Mouse (Mus musculus) limb, embryonic 15.5 days (tissue): ENCODE measurements at regions not wholly inside any gene's neighbourhood (a gene's known extent, or its start where the extent isn't known, plus 50 kb on each side); places are given as distances from the start of the nearest gene placed in this dataset.

Experiments
- ATAC-seq: fragments of 200-750 bp; cut with Nextera tagmentation; 2 replicates; pipeline ENCODE4 v1.8.0; 2017; ENCODE audit warnings: low read depth, moderate TSS enrichment; ENCODE audit not compliant: insufficient number of reproducible peaks, low FRiP score, low TSS enrichment
- H3K27ac ChIP-seq: fragments of 300-500 bp; sonication (generic); 2 replicates; pipeline ENCODE4 v1.5.1; 2015; ENCODE audit warnings: moderate library complexity, mild to moderate bottlenecking, inconsistent platforms
- H3K27me3 ChIP-seq: fragments of 300-500 bp; sonication (generic); 2 replicates; pipeline ENCODE4 v1.6.1; 2015; ENCODE audit warnings: inconsistent platforms
- H3K36me3 ChIP-seq: fragments of 300-500 bp; sonication (generic); 2 replicates; pipeline ENCODE4 v1.6.1; 2015; ENCODE audit warnings: inconsistent platforms
- H3K4me1 ChIP-seq: fragments of 300-500 bp; sonication (generic); 2 replicates; pipeline ENCODE4 v1.6.1; 2015; ENCODE audit warnings: inconsistent platforms
- H3K4me2 ChIP-seq: fragments of 300-500 bp; sonication (generic); 2 replicates; pipeline ENCODE4 v1.6.1; 2015; ENCODE audit warnings: mild to moderate bottlenecking, inconsistent platforms
- H3K4me3 ChIP-seq: fragments of 300-500 bp; sonication (generic); 2 replicates; pipeline ENCODE4 v1.5.1; 2015; ENCODE audit warnings: mild to moderate bottlenecking, inconsistent platforms
- H3K9ac ChIP-seq: fragments of 300-500 bp; sonication (generic); 2 replicates; pipeline ENCODE4 v1.6.1; 2015; ENCODE audit warnings: inconsistent platforms
- H3K9me3 ChIP-seq: fragments of 300-500 bp; sonication (generic); 2 replicates; pipeline ENCODE4 v1.6.1; 2016; ENCODE audit warnings: inconsistent platforms
- WGBS: fragments of 180-500 bp; shearing (Covaris S2); methylation state at CpG from one replicate; pipeline ENCODE4 v1.1.7; 2015; 5-methylcytosine and 5-hydroxymethylcytosine counted together

DNA sequence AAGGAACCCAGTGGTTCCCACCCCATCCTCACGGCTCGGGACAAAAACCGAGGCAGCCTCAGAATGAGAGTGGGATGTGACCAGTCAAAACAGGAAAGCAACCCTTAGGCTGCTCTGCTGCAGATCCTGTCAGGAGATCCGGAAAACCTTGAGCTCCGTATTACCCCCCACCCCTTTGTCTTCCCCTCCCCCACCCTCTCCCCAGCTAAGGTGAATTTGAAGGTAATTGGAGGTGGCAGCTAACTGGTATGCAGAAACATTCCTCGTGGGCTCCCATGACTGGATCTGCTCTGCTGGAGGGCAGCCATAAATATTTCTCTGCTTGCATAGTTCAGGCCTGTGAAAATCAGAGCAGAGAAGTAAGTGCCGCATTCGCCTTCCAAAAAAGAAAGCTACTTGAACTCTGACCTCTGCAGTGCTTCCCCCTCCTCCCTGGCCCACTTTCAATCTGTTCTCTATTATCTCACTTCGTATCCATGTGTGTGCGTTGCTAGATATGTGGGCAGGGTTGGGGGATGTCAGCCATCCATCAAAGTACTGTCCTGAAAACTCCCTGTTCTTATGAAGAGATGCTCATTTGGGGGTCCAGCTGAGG lies 82.9 kb upstream of the Spin1 start:
- 12% methylated on average over 10 of the region's 10 CpGs for WGBS
- Histone ChIP-seq H3K9me3 (no peaks in the 10 kb centered on the region), H3K36me3 (no peaks in the 10 kb centered on the region), H3K4me2 (no peak overlapping the region), H3K27me3 (no peaks in the 10 kb centered on the region), H3K9ac (no peak overlapping the region), H3K27ac (peak overlapping the region; percentile 82), H3K4me3 (no peak overlapping the region), H3K4me1 (peaks cover 43% of the 10 kb centered on the region)
- ATAC-seq, result peak; percentile 35; the same call in 1 of the 2 replicates

DNA sequence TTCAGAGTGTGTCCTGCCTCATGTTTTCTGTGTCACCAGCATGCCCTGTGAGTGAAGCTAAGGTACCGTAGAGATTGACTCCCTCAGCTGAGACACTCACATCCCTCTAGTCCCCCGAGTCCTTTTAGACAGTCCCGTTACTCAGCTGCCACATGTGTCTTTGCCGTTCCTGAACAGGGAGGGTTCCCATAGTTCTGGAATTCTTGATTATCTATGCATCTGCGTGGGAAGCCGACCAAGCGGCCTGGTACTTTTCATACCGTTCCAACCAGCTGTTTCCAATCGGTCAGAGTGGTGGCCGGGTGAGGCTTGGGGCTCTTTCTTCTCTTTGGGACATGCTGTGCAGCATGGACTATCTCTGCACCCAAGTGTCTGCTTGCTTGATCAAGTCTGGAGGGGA lies 82.3 kb upstream of the Spin1 start:
- 18% methylated on average over 10 of the region's 10 CpGs for WGBS
- peak overlapping the region; percentile 82 for H3K27ac ChIP-seq
- ATAC-seq, result 0 out of 2 replicates have a peak, but pooled peaks have one; percentile 12
- H3K9me3 ChIP-seq, result no peaks in the 10 kb centered on the region
- no peak overlapping the region for H3K4me3 ChIP-seq
- no peak overlapping the region for H3K9ac ChIP-seq
- no peaks in the 10 kb centered on the region for H3K27me3 ChIP-seq
- no peak overlapping the region for H3K4me2 ChIP-seq
- peaks cover 47% of the 10 kb centered on the region for H3K4me1 ChIP-seq
- H3K36me3 ChIP-seq, result no peaks in the 10 kb centered on the region

DNA sequence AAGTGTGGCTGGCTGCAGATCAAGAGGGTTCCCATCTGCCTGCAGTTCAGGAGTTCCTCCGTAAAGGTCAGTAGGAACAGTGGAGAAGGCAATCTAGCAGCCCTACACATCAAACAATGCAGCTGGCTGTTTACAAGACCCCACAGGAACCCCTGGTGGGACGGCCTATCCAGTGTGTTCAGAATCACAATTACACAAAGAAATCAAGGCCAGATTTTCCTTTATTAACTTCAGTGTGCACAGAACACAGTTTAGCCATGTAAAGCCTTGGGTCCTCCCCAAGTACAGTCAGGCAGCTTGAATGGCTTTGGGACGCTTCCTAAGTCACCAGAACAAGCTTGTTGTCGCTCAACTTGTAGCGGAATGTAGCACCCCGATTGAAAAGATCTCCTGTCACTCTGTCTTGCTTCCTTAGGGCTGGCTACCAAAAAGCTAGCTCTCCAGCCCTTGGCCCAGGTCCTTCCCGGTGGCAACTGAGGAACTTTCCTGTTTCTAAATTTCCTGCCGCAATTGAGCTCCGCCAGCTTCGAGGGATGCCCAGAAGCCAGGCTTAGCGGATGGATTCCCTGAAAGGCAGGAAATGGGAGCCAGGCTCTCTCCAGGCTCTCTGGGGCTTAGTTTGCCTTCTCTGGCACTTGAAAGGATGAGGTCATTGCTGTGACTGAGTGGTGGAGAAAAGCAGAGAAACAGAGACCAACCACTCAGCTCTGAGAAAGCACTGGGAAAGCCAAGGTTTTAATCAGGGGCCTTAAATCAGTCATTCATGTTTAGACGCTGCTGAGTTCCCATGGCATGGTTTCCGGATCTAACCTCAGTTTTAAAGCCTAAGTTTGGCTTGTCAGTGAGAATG lies 78.1 kb upstream of the Spin1 start:
- Histone ChIP-seq H3K4me1 (peaks cover 43% of the 10 kb centered on the region), H3K9me3 (no peaks in the 10 kb centered on the region), H3K4me2 (0 out of 2 replicates have a peak overlapping the region, but pooled peaks have one; percentile 2), H3K36me3 (no peaks in the 10 kb centered on the region), H3K27me3 (no peaks in the 10 kb centered on the region), H3K4me3 (no peak overlapping the region), H3K9ac (no peak overlapping the region), H3K27ac (peak overlapping the region; percentile 83)
- WGBS, result 32% methylated on average over 13 of the region's 13 CpGs
- peak; percentile 66; the same call in 1 of the 2 replicates for ATAC-seq

DNA sequence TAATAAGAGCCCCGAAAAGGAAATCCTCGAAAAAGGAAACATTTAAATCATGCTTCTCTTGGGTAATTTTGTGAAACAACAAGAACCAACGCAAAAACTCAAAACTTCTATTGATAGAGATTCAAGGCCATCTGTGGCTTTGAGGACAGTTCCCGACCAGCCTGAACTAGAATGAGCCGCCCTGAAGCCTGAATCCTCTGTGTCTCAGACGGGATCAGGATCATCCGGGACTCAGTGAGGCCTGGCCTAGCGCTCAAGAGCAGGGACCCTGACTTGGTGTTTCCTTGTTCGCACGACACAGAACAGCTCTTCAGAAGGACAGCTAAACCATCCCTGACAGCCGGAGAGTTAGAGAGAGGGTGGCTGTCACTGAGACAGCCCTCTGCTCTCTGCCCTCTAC lies 77.4 kb upstream of the Spin1 start:
- no peak for ATAC-seq
- H3K27ac ChIP-seq, result peak overlapping the region; percentile 83
- no peaks in the 10 kb centered on the region for H3K9me3 ChIP-seq
- H3K4me2 ChIP-seq, result no peak overlapping the region
- no peak overlapping the region for H3K4me3 ChIP-seq
- peaks cover 36% of the 10 kb centered on the region for H3K4me1 ChIP-seq
- 60% methylated on average over 11 of the region's 11 CpGs for WGBS
- no peak overlapping the region for H3K9ac ChIP-seq
- no peaks in the 10 kb centered on the region for H3K36me3 ChIP-seq
- no peaks in the 10 kb centered on the region for H3K27me3 ChIP-seq

DNA sequence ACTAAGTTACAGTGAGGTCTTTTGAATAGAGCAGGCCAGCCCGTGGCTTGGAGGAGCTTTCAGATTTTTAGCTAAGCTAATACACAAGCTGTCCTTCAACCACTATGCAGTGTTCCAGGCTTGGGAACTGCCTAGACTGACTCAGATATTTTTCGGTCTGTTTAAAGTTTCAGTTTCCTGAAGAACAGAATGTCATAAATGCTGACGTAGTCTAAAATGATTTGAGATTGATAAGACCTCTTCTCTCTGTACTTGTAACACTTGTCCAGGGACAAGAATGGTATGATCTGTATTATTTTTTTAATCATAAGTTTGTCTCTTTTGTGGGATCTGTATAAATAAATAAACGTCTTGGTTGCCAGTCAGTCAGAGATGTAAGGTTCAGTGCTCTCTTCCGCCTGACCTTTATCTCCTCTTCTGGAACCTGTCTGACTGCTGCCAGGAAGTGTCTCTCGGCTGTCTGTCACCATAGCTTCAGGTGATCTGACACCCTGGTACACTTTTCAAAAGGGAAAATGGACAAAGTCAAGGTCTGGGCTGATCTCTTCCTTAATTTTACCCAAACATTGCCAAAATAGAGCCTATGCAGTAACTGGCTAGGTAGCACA lies 74.3 kb upstream of the Spin1 start:
- Histone ChIP-seq H3K27ac (no peak overlapping the region), H3K4me2 (no peak overlapping the region)

DNA sequence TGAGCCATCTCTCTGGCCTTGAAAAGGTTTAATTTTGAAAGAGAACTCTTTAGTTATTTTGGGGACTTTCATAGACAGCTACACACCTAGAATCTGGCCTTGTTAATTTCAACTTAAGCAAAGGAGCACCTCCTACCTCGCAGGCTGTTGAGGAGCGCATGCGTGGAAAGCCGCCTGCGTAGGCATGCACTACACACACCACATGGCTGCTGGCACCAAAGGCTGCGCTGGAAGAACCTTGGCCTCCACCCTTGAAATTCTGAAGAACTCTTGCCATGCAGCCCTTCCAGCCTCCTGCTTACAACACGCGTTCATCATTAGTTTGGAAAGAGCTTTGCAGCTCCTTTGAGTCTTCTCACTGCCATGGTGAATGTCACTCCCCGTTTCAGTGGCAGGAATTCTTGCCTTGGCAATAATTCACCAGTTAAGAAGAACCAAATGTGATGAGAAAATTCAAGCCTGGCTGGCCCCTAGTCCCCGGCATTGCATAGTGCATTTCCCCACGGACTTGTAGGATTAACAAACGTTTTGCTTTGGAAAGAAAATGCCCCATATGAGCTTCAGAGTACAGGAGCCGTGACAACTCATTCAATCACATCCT lies 62.7 kb upstream of the Spin1 start:
- H3K4me3 ChIP-seq, result no peak overlapping the region
- H3K9ac ChIP-seq, result no peak overlapping the region
- H3K27ac ChIP-seq, result peak overlapping the region; percentile 54
- no peaks in the 10 kb centered on the region for H3K9me3 ChIP-seq
- no peaks in the 10 kb centered on the region for H3K27me3 ChIP-seq
- no peaks in the 10 kb centered on the region for H3K36me3 ChIP-seq
- H3K4me2 ChIP-seq, result no peak overlapping the region
- WGBS, result 65% methylated on average over 13 of the region's 13 CpGs
- peaks cover 3% of the 10 kb centered on the region; the same call in 1 of the 2 replicates for H3K4me1 ChIP-seq
- ATAC-seq, result no peak

More for the DNA sequence above, 74.3 kb upstream of the Spin1 start:
- Histone ChIP-seq H3K36me3 (no peaks in the 10 kb centered on the region), H3K9ac (no peak overlapping the region), H3K4me3 (no peak overlapping the region), H3K4me1 (peaks cover 24% of the 10 kb centered on the region), H3K9me3 (no peaks in the 10 kb centered on the region), H3K27me3 (no peaks in the 10 kb centered on the region)
- 61% methylated on average over 6 of the region's 6 CpGs for WGBS
- ATAC-seq, result no peak

DNA sequence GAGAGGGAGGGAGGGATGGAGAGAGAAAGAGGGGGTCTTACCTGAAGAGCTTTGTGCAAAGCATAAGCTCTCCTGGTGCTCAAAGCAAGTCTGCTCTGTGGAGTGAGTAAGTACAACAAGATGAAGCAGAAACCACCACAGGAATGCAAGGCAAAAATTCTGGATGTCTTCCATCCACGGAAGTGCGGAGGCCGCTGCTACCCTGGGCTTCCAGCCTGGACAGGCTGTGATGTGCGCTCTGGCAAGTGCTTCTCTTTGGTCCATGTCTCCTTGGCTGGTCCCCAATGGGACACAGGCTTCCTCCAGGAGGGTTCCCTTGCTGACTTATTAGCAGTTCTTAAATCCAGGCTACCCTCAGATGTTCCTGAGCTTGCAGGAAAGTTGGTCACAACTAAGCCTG lies 61.7 kb upstream of the Spin1 start:
- H3K4me3 ChIP-seq, result no peak overlapping the region
- no peak overlapping the region for H3K4me2 ChIP-seq
- no peak overlapping the region for H3K9ac ChIP-seq
- H3K4me1 ChIP-seq, result peaks cover 3% of the 10 kb centered on the region; the same call in 1 of the 2 replicates
- no peaks in the 10 kb centered on the region for H3K36me3 ChIP-seq
- no peaks in the 10 kb centered on the region for H3K27me3 ChIP-seq
- H3K9me3 ChIP-seq, result peaks cover 7% of the 10 kb centered on the region; the same call in 1 of the 2 replicates
- WGBS, result 40% methylated on average over 4 of the region's 4 CpGs
- no peak for ATAC-seq
- peak overlapping the region; percentile 54 for H3K27ac ChIP-seq

DNA sequence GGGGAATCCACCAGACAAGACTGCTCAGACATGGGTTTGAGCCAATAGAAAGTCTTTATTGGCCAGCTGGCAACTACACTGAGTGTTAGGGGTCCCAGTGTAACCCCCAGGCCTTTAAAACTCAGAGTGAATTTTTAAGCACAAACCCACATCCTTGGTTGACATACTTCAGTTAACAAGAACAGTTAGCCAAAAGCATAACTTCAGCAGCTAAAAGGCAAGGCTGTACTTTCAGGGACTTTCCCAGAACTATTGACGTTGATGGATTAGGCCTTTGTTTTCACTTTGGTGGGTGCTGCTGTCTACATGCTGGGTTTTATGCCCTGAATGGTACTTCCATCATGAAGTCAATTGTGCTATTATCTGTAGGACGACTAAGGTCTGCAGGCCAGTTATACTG lies 59.6 kb upstream of the Spin1 start:
- no peak overlapping the region for H3K27ac ChIP-seq
- H3K27me3 ChIP-seq, result no peaks in the 10 kb centered on the region
- ATAC-seq, result no peak

DNA sequence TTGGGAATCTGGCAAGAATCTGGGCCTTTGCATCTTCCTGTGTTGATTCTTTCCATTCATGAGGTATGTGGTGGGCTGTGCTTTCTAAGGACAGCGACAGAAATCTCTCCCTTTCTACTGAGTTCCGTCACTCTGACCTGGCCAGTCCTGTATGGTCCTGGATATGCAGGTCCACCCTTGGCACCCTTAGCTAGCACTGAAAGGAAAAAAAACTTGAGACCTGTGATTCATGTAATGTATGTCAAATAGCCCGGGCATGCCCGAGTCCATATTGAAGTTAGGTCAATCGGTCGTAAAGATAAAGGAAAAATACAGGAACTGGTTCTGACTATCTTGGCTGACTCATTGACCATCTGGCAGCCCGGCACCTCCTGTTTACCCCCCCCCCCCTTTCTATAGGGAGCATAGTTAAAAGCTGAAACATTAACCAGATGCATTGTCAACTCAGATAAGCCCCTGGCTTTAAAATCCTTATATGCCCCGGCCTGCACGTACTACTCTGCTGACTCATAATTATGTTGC lies 57.7 kb upstream of the Spin1 start:
- WGBS, result 93% methylated on average over 9 of the region's 9 CpGs
- no peak for ATAC-seq
- no peak overlapping the region for H3K27ac ChIP-seq

More for the DNA sequence above, 59.6 kb upstream of the Spin1 start:
- Histone ChIP-seq H3K36me3 (no peaks in the 10 kb centered on the region), H3K4me1 (peaks cover 3% of the 10 kb centered on the region; the same call in 1 of the 2 replicates), H3K4me3 (no peak overlapping the region), H3K4me2 (no peak overlapping the region), H3K9me3 (peaks cover 7% of the 10 kb centered on the region; the same call in 1 of the 2 replicates), H3K9ac (no peak overlapping the region)
- WGBS, result 40% methylated on average over 2 of the region's 2 CpGs

More for the DNA sequence above, 57.7 kb upstream of the Spin1 start:
- H3K27me3 ChIP-seq, result no peaks in the 10 kb centered on the region
- no peak overlapping the region for H3K9ac ChIP-seq
- no peak overlapping the region for H3K4me2 ChIP-seq
- H3K36me3 ChIP-seq, result no peaks in the 10 kb centered on the region
- peaks cover 3% of the 10 kb centered on the region; the same call in 1 of the 2 replicates for H3K4me1 ChIP-seq
- no peak overlapping the region for H3K4me3 ChIP-seq
- H3K9me3 ChIP-seq, result peaks cover 7% of the 10 kb centered on the region; the same call in 1 of the 2 replicates
